Mouse (Mus musculus): Measurements from ENCODE around the gene 2900026A02Rik. TPM values are rescaled to one million over a fixed set of nuclear protein-coding genes. Genes with fewer than 3 reads are reported as not detected.

The 2900026A02Rik gene
- polyA plus RNA-seq, 1 experiment from 2014 or later = 6.9 TPM

- DNase-seq (ENCODE audit: low spot score) (peak; percentile 64), ATAC-seq (replicated peaks; ENCODE audit: low FRiP score, low TSS enrichment, low read depth) (peak; percentile 75)
- Histone ChIP-seq H3K4me3 (ENCODE audit: low read depth, low read length) (no peak overlapping the region), H3K9ac (ENCODE audit: low read length) (no peak overlapping the region), H3K27ac (ENCODE audit: low read depth) (no peak overlapping the region), H3K27me3 (replicated peaks; ENCODE audit: control insufficient read depth, insufficient read depth, low read length) (no peaks in the 10 kb centered on the region), H3K36me3 (ENCODE audit: control insufficient read depth, insufficient read depth, low read length) (no peaks in the 10 kb centered on the region), H3K4me2 (ENCODE audit: low read length) (0 out of 2 replicates have a peak overlapping the region, but pooled peaks have one; percentile 8), H3K9me3 (ENCODE audit: control insufficient read depth, low read length) (no peaks in the 10 kb centered on the region), H3K4me1 (replicated peaks; ENCODE audit: control insufficient read depth, insufficient read depth, low read length) (peaks cover 21% of the 10 kb centered on the region; the same call in 1 of the 2 replicates)
- WGBS = 33% methylated on average over 9 of the region's 9 CpGs
Measured at GRCm38 (mm10) chr5:113164448-113164847, 56.6 kb downstream of the 2900026A02Rik start.

GRCm38 (mm10) chr5:113163116-113163515 is 57.9 kb downstream of the 2900026A02Rik start:
- WGBS = 2% methylated on average over 13 of the region's 13 CpGs
- DNase-seq (ENCODE audit: low spot score) (peak; percentile 61), ATAC-seq (replicated peaks; ENCODE audit: low FRiP score, low TSS enrichment, low read depth) (0 out of 2 replicates have a peak, but pooled peaks have one; percentile 9)
- H3K36me3 ChIP-seq (ENCODE audit: control insufficient read depth, insufficient read depth, low read length) = no peaks in the 10 kb centered on the region
- peak overlapping the region; percentile 1; the same call in 1 of the 2 replicates for H3K9ac ChIP-seq (ENCODE audit: low read length)
- H3K4me3 ChIP-seq (ENCODE audit: low read depth, low read length) = peak overlapping the region; percentile 20
- no peak overlapping the region for H3K27ac ChIP-seq (ENCODE audit: low read depth)
- H3K4me1 ChIP-seq (replicated peaks; ENCODE audit: control insufficient read depth, insufficient read depth, low read length) = peaks cover 33% of the 10 kb centered on the region
- H3K9me3 ChIP-seq (ENCODE audit: control insufficient read depth, low read length) = no peaks in the 10 kb centered on the region
- H3K27me3 ChIP-seq (replicated peaks; ENCODE audit: control insufficient read depth, insufficient read depth, low read length) = no peaks in the 10 kb centered on the region
- peak overlapping the region; percentile 56 for H3K4me2 ChIP-seq (ENCODE audit: low read length)

DNA sequence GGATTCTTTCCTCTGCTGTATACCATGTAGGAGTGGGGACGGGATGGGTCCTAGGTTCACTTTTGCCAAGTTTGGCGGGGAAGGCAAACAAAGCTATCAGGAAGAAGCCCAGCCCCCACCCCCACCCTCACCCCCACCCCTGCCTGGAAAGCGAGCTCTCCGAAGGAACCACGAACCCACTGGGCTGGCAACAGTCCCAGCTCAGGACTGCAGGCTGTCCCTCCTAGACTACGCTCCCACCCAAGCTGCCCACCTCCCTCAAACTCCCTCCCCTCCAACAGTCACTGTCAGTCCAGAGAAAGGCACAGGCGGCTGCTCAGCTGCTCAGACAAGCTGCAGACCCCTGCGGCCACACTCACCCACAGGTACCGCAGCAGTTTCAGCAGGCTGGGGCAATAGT is 58.3 kb downstream of the 2900026A02Rik start:
- ATAC-seq (replicated peaks; ENCODE audit: low FRiP score, low TSS enrichment, low read depth) (no peak), DNase-seq (ENCODE audit: low spot score) (no peak)
- Histone ChIP-seq H3K4me1 (replicated peaks; ENCODE audit: control insufficient read depth, insufficient read depth, low read length) (peaks cover 37% of the 10 kb centered on the region), H3K27ac (ENCODE audit: low read depth) (no peak overlapping the region), H3K4me2 (ENCODE audit: low read length) (peak overlapping the region; percentile 56), H3K9ac (ENCODE audit: low read length) (peak overlapping the region; percentile 1; the same call in 1 of the 2 replicates), H3K4me3 (ENCODE audit: low read depth, low read length) (peak overlapping the region; percentile 20), H3K9me3 (ENCODE audit: control insufficient read depth, low read length) (no peaks in the 10 kb centered on the region), H3K36me3 (ENCODE audit: control insufficient read depth, insufficient read depth, low read length) (no peaks in the 10 kb centered on the region), H3K27me3 (replicated peaks; ENCODE audit: control insufficient read depth, insufficient read depth, low read length) (no peaks in the 10 kb centered on the region)
- 13% methylated on average over 9 of the region's 9 CpGs for WGBS

DNA sequence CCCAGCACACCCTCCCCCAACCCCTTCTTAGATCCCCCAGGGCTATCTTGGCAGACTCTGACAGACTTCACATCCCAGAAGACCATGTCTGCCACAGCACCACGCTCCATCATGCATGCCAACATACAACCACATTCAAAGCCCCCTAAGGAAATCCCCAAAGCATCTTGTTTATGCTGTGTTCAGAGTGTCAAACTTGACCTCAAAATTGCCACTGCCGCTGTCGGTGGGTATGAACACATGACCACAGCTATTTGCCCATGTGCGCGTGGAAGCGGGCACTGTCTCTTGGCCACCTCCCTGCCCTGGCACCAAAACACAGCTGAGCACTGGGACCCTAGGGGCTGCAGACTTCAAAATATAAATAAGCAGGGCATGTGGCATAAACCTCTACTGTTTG is 59.5 kb downstream of the 2900026A02Rik start:
- H3K4me3 ChIP-seq (ENCODE audit: low read depth, low read length) = no peak overlapping the region
- DNase-seq (ENCODE audit: low spot score) (no peak), ATAC-seq (replicated peaks; ENCODE audit: low FRiP score, low TSS enrichment, low read depth) (no peak)
- H3K27me3 ChIP-seq (replicated peaks; ENCODE audit: control insufficient read depth, insufficient read depth, low read length) = no peaks in the 10 kb centered on the region
- peaks cover 41% of the 10 kb centered on the region for H3K4me1 ChIP-seq (replicated peaks; ENCODE audit: control insufficient read depth, insufficient read depth, low read length)
- WGBS = 96% methylated on average over 6 of the region's 6 CpGs
- H3K36me3 ChIP-seq (ENCODE audit: control insufficient read depth, insufficient read depth, low read length) = no peaks in the 10 kb centered on the region
- H3K9me3 ChIP-seq (ENCODE audit: control insufficient read depth, low read length) = no peaks in the 10 kb centered on the region
- H3K9ac ChIP-seq (ENCODE audit: low read length) = no peak overlapping the region
- H3K27ac ChIP-seq (ENCODE audit: low read depth) = no peak overlapping the region
- no peak overlapping the region for H3K4me2 ChIP-seq (ENCODE audit: low read length)

GRCm38 (mm10) chr5:113160320-113160719 is 60.7 kb downstream of the 2900026A02Rik start:
- 79% methylated on average over 10 of the region's 10 CpGs for WGBS
- Histone ChIP-seq H3K4me2 (ENCODE audit: low read length) (no peak overlapping the region), H3K36me3 (ENCODE audit: control insufficient read depth, insufficient read depth, low read length) (no peaks in the 10 kb centered on the region), H3K9me3 (ENCODE audit: control insufficient read depth, low read length) (no peaks in the 10 kb centered on the region), H3K4me3 (ENCODE audit: low read depth, low read length) (no peak overlapping the region), H3K9ac (ENCODE audit: low read length) (no peak overlapping the region), H3K27ac (ENCODE audit: low read depth) (no peak overlapping the region), H3K4me1 (replicated peaks; ENCODE audit: control insufficient read depth, insufficient read depth, low read length) (peaks cover 42% of the 10 kb centered on the region), H3K27me3 (replicated peaks; ENCODE audit: control insufficient read depth, insufficient read depth, low read length) (no peaks in the 10 kb centered on the region)
- DNase-seq (ENCODE audit: low spot score) (no peak), ATAC-seq (replicated peaks; ENCODE audit: low FRiP score, low TSS enrichment, low read depth) (no peak)

- ATAC-seq (replicated peaks; ENCODE audit: low FRiP score, low TSS enrichment, low read depth) (no peak), DNase-seq (ENCODE audit: low spot score) (no peak)
- WGBS = 15% methylated on average over 8 of the region's 8 CpGs
Measured at GRCm38 (mm10) chr5:113158759-113159355, 62.2 kb downstream of the 2900026A02Rik start.

DNA sequence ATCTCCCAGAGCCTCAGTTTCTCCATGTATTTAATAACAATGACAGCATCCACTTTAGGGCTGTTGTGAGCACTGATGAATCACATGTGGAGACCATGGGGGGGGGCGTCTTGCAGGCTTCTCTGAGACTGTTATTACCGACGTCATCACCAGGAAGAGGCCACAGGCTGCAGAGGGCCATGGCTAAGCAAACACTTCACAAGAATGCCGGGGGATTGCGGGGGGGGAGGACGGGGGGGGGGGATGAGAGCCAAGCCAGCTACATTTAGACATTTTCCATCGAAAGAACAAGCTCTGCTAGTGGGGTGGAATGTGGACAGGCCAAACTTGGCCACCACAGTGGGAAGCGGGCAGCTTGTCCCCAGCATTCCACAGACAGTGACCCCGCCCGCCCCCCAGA is 63.4 kb downstream of the 2900026A02Rik start:
- Histone ChIP-seq H3K36me3 (ENCODE audit: control insufficient read depth, insufficient read depth, low read length) (no peaks in the 10 kb centered on the region), H3K27me3 (replicated peaks; ENCODE audit: control insufficient read depth, insufficient read depth, low read length) (no peaks in the 10 kb centered on the region), H3K9ac (ENCODE audit: low read length) (no peak overlapping the region), H3K4me3 (ENCODE audit: low read depth, low read length) (no peak overlapping the region), H3K9me3 (ENCODE audit: control insufficient read depth, low read length) (no peaks in the 10 kb centered on the region), H3K4me1 (replicated peaks; ENCODE audit: control insufficient read depth, insufficient read depth, low read length) (peaks cover 34% of the 10 kb centered on the region), H3K27ac (ENCODE audit: low read depth) (no peak overlapping the region), H3K4me2 (ENCODE audit: low read length) (no peak overlapping the region)
- DNase-seq (ENCODE audit: low spot score) = no peak
- ATAC-seq (replicated peaks; ENCODE audit: low FRiP score, low TSS enrichment, low read depth) = no peak
- 25% methylated on average over 10 of the region's 10 CpGs for WGBS

More at GRCm38 (mm10) chr5:113158759-113159355, 62.2 kb downstream of the 2900026A02Rik start:
- H3K36me3 ChIP-seq (ENCODE audit: control insufficient read depth, insufficient read depth, low read length) = no peaks in the 10 kb centered on the region
- no peaks in the 10 kb centered on the region for H3K9me3 ChIP-seq (ENCODE audit: control insufficient read depth, low read length)
- no peaks in the 10 kb centered on the region for H3K27me3 ChIP-seq (replicated peaks; ENCODE audit: control insufficient read depth, insufficient read depth, low read length)
- H3K9ac ChIP-seq (ENCODE audit: low read length) = no peak overlapping the region
- no peak overlapping the region for H3K4me3 ChIP-seq (ENCODE audit: low read depth, low read length)
- H3K4me2 ChIP-seq (ENCODE audit: low read length) = no peak overlapping the region
- H3K4me1 ChIP-seq (replicated peaks; ENCODE audit: control insufficient read depth, insufficient read depth, low read length) = peaks cover 33% of the 10 kb centered on the region
- H3K27ac ChIP-seq (ENCODE audit: low read depth) = peak overlapping the region; percentile 57; the same call in 1 of the 2 replicates

DNA sequence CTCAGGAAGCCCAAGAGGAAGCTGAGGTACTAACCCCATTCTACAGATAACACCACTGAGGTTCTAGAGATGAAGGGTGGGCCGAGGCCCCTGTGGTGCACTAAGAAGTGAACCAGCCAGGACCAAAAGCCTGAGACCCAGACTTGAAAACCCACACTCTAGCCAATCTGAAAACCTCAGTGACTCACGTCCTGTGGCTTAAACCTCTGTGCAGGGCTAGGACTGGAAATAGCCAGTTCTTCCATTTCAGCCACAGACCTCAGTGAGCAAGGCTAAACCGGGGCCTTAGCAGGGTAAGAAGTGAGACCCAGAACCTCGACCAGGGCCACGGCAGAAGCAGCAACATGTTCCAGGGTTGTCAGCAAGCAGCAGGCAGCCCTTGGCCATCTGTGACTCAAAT is 64.0 kb downstream of the 2900026A02Rik start:
- Histone ChIP-seq H3K9me3 (ENCODE audit: control insufficient read depth, low read length) (no peaks in the 10 kb centered on the region), H3K36me3 (ENCODE audit: control insufficient read depth, insufficient read depth, low read length) (no peaks in the 10 kb centered on the region), H3K4me2 (ENCODE audit: low read length) (no peak overlapping the region), H3K27me3 (replicated peaks; ENCODE audit: control insufficient read depth, insufficient read depth, low read length) (no peaks in the 10 kb centered on the region), H3K4me1 (replicated peaks; ENCODE audit: control insufficient read depth, insufficient read depth, low read length) (peaks cover 30% of the 10 kb centered on the region), H3K27ac (ENCODE audit: low read depth) (no peak overlapping the region), H3K4me3 (ENCODE audit: low read depth, low read length) (no peak overlapping the region), H3K9ac (ENCODE audit: low read length) (no peak overlapping the region)
- DNase-seq (ENCODE audit: low spot score) (no peak), ATAC-seq (replicated peaks; ENCODE audit: low FRiP score, low TSS enrichment, low read depth) (no peak)
- WGBS = 75% methylated on average over 5 of the region's 5 CpGs

DNA sequence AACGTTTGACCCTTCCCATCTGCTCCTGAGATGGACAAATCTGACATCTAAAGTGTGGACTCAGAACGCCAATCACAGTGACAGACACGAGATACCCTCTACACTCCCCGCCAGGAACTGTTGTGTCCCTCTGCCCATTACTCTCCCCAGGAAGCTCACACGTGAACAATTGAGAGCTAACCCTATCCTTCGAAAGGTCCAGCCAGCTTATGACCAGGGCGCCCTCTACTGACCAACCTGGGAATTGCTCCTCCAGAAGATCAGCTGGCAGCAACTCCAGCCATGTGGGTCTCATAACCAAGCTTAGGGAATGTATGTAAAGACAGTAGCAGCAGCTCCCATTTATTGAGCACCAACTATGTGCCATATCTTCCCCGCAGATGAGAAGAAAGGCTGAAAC is 65.9 kb downstream of the 2900026A02Rik start:
- Histone ChIP-seq H3K4me2 (ENCODE audit: low read length) (no peak overlapping the region), H3K36me3 (ENCODE audit: control insufficient read depth, insufficient read depth, low read length) (no peaks in the 10 kb centered on the region), H3K4me1 (replicated peaks; ENCODE audit: control insufficient read depth, insufficient read depth, low read length) (peaks cover 40% of the 10 kb centered on the region), H3K9ac (ENCODE audit: low read length) (no peak overlapping the region), H3K27ac (ENCODE audit: low read depth) (no peak overlapping the region), H3K4me3 (ENCODE audit: low read depth, low read length) (no peak overlapping the region), H3K27me3 (replicated peaks; ENCODE audit: control insufficient read depth, insufficient read depth, low read length) (no peaks in the 10 kb centered on the region), H3K9me3 (ENCODE audit: control insufficient read depth, low read length) (no peaks in the 10 kb centered on the region)
- DNase-seq (ENCODE audit: low spot score) (peak; percentile 95), ATAC-seq (replicated peaks; ENCODE audit: low FRiP score, low TSS enrichment, low read depth) (no peak)
- WGBS = 5% methylated on average over 8 of the region's 8 CpGs

Data from intestine, embryonic 14.5 days (tissue).